Mouse (Mus musculus) Patski (cell line): ENCODE measurements around the gene Cryz. TPM values are rescaled to one million over a fixed set of nuclear protein-coding genes. Genes with fewer than 3 reads are reported as not detected.
A peak's percentile ranks its signal among the peaks of the same experiment; 100 is the strongest.

Experiments
- ATAC-seq: fragments of 100-300 bp; one replicate; pipeline ENCODE4 v1.8.0; 2021
- CTCF ChIA-PET: fragments of 350-600 bp; sonication (Branson Sonifier 250); formaldehyde crosslinking; loops from one replicate; lab custom pipeline; 2022; ENCODE audit warnings: inconsistent platforms; lab: Charles Lee
- POLR2A ChIA-PET: fragments of 350-600 bp; sonication (Branson Sonifier 250); formaldehyde crosslinking; loops from one replicate; lab custom pipeline; 2022; ENCODE audit warnings: antibody characterized with exemption, inconsistent platforms; lab: Charles Lee
- DNase-seq: peaks from one replicate; pipeline ENCODE4 v3.0.0-alpha.2; 2011; ENCODE audit warnings: low read depth, low spot score
- H3K27me3 ChIP-seq: fragments of 371-371 bp; one replicate; pipeline ENCODE4 v1.5.1; 2021
- CTCF ChIP-seq: fragments of 100-300 bp; IDR thresholded peaks from one replicate; pipeline ENCODE4 v1.5.1; 2021
- in situ Hi-C: fragments of 300-500 bp; cut with MboI; formaldehyde crosslinking; loops from 3 replicates; pipeline ENCODE4 v1.11.1; 2018; ENCODE audit warnings: low pct_unique_long_range_greater_than_20kb, mixed read lengths
- polyA plus RNA-seq: library from polyadenylated mRNA; unstranded; gene quantifications from one replicate; pipeline ENCODE4 v1.2.3, GENCODE M21; 2021

The Cryz gene
- polyA plus RNA-seq, 1 experiment from 2014 or later, result 116 TPM

GRCm38 (mm10) chr3:154663976-154664581 is 67.6 kb downstream of the Cryz start:
- POLR2A ChIA-PET, result interaction anchor here (0.7 kb wide), 1 partner anchor 68 kb away, joined by 4 read pairs; no protein-coding TSS in a partner anchor
- H3K27me3 ChIP-seq, result no peaks in the 10 kb centered on the region
- in situ Hi-C loops, result no loop called here
- CTCF ChIA-PET, result no interaction called here
- TF ChIP-seq CTCF, result no peak
- peak; percentile 14 for ATAC-seq
- DNase-seq, result no peak

GRCm38 (mm10) chr3:154664636-154665035 is 68.1 kb downstream of the Cryz start:
- no peak for TF ChIP-seq CTCF
- CTCF ChIA-PET, result no interaction called here
- in situ Hi-C loops, result no loop called here
- ATAC-seq, result no peak
- H3K27me3 ChIP-seq, result no peaks in the 10 kb centered on the region
- no peak for DNase-seq
- POLR2A ChIA-PET, result no interaction called here

- DNase-seq (no peak), ATAC-seq (no peak)
- ChIA-PET CTCF (no interaction called here), POLR2A (no interaction called here)
- no peak for TF ChIP-seq CTCF
- in situ Hi-C loops, result no loop called here
- H3K27me3 ChIP-seq, result no peaks in the 10 kb centered on the region
These were observed 72.0 kb downstream of the Cryz start for GRCm38 (mm10) chr3:154668485-154668884.

- ChIA-PET POLR2A (no interaction called here), CTCF (interaction anchor here (1.1 kb wide), 1 partner anchor 8 kb away, joined by 3 read pairs; no protein-coding TSS in a partner anchor)
- no peak for TF ChIP-seq CTCF
- H3K27me3 ChIP-seq, result no peaks in the 10 kb centered on the region
- ATAC-seq (no peak), DNase-seq (no peak)
- in situ Hi-C loops, result loop anchor here (5.0 kb wide), 1 partner anchor 132 kb away; no protein-coding TSS in a partner anchor
These were observed 74.1 kb downstream of the Cryz start for GRCm38 (mm10) chr3:154670584-154670983.

GRCm38 (mm10) chr3:154671013-154671412 is 74.5 kb downstream of the Cryz start:
- POLR2A ChIA-PET, result no interaction called here
- TF ChIP-seq CTCF, result no peak

More at GRCm38 (mm10) chr3:154671013-154671412, 74.5 kb downstream of the Cryz start:
- in situ Hi-C loops, result loop anchor here (5.0 kb wide), 1 partner anchor 131 kb away; no protein-coding TSS in a partner anchor
- no peaks in the 10 kb centered on the region for H3K27me3 ChIP-seq
- CTCF ChIA-PET, result no interaction called here
- peak; percentile 14 for ATAC-seq
- no peak for DNase-seq

Other genes starting within 250 kb of the Cryz start
- 7.9 TPM for gene Tyw3, start 393 bp downstream of the Cryz start, polyA plus RNA-seq
- gene Erich3, start 67.1 kb downstream of the Cryz start, polyA plus RNA-seq, result 0.04 TPM